In genomic region chr9:32929826-32930225, GRCm38 (mm10) we compare ENCODE assay signal across 23 mouse cellular contexts.
DNase-seq lines count a peak whose midpoint lies in the region; ATAC-seq and TF ChIP-seq lines count a peak whose summit lies in the region.
"Had no signal": no experiment of that assay in that cellular context is flagged by ENCODE, and none has a peak within 500 bp of the region (broad histone marks: within the 10 kb centered on the region; RNA-seq: fewer than 3 reads in every experiment).

No protein-coding gene starts in this region.

- peak; percentile 52 for DNase-seq in CD4-positive, CD25-positive, alpha-beta regulatory T cell, adult 2 months (ENCODE audit: low read depth, low spot score)
- no peak for DNase-seq in thymus, adult 2 months
- no peak for DNase-seq in thymus, postnatal 36 days
- DNase-seq: adrenal gland, adult 8-10 months; adrenal gland, postnatal 14 days; adrenal gland, postnatal 36 days; B cell, adult 2 months; cerebellum, adult 11-12 months; cerebellum, adult 2 months; cerebellum, adult 9-10 months; cerebellum, postnatal 10 days; cerebellum, postnatal 25 days; forebrain, postnatal 0 days had no signal

- no peak overlapping the region for H3K9ac ChIP-seq in intestine, embryonic 16.5 days (ENCODE audit: low read depth, low read length)
- H3K9ac ChIP-seq: embryonic facial prominence, embryonic 12.5 days; forebrain, embryonic 13.5 days; forebrain, embryonic 15.5 days; forebrain, postnatal 0 days had no signal

- TF ChIP-seq CTCF in thymus, adult 2 months (IDR thresholded peaks at IDR 0.05; ENCODE audit: borderline replicate concordance, control insufficient read depth, extremely low read depth, insufficient read depth, low read length, poor library complexity), result no peak

- TF ChIP-seq POLR2A in thymus, adult 2 months (IDR thresholded peaks at IDR 0.05; ENCODE audit: control insufficient read depth, extremely low read depth, insufficient read depth, low read length, poor library complexity), result no peak

- no peak overlapping the region for H3K4me2 ChIP-seq in intestine, embryonic 16.5 days (ENCODE audit: low read depth, low read length)
- H3K4me2 ChIP-seq: embryonic facial prominence, embryonic 12.5 days; forebrain, embryonic 13.5 days; forebrain, embryonic 15.5 days had no signal

- no peak for ATAC-seq in CD4-positive, CD25-positive, alpha-beta regulatory T cell, adult 4 months
- no peak for ATAC-seq in intestine, embryonic 16.5 days
- ATAC-seq: activated CD4-positive, CD25-positive, alpha-beta regulatory T cell, adult 4 months; forebrain, embryonic 13.5 days; forebrain, embryonic 15.5 days; forebrain, postnatal 0 days; Patski had no signal

- H3K27ac ChIP-seq in thymus, adult 2 months (ENCODE audit: control insufficient read depth, insufficient read depth, low read length), result peak overlapping the region; percentile 93; the same call in 1 of the 2 replicates
- no peak overlapping the region for H3K27ac ChIP-seq in intestine, embryonic 16.5 days (ENCODE audit: low read length)
- H3K27ac ChIP-seq: embryonic facial prominence, embryonic 10.5 days; embryonic facial prominence, embryonic 12.5 days; forebrain, embryonic 13.5 days; forebrain, embryonic 15.5 days had no signal

- WGBS in thymus, adult 2 months, result 91% methylated on average over 3 of the region's 3 CpGs
- WGBS in intestine, embryonic 16.5 days, result 97% methylated on average over 3 of the region's 3 CpGs

- H3K9me3 ChIP-seq in intestine, embryonic 16.5 days (ENCODE audit: control insufficient read depth, low read length), result no peaks in the 10 kb centered on the region
- H3K9me3 ChIP-seq: embryonic facial prominence, embryonic 10.5 days; embryonic facial prominence, embryonic 12.5 days; forebrain, embryonic 13.5 days; forebrain, embryonic 15.5 days; G1E had no signal

- H3K4me1 ChIP-seq in thymus, adult 2 months (replicated peaks; ENCODE audit: control insufficient read depth, insufficient read depth, low read length), result peaks cover 42% of the 10 kb centered on the region
- H3K4me1 ChIP-seq in intestine, embryonic 16.5 days (ENCODE audit: control insufficient read depth, insufficient read depth, low read length), result no peaks in the 10 kb centered on the region
- H3K4me1 ChIP-seq: forebrain, embryonic 13.5 days; forebrain, embryonic 15.5 days had no signal

- no peaks in the 10 kb centered on the region for H3K36me3 ChIP-seq in thymus, adult 2 months (ENCODE audit: control insufficient read depth, insufficient read depth, low read length)
- no peaks in the 10 kb centered on the region for H3K36me3 ChIP-seq in intestine, embryonic 16.5 days (ENCODE audit: control insufficient read depth, insufficient read depth, low read length)
- H3K36me3 ChIP-seq: embryonic facial prominence, embryonic 10.5 days; embryonic facial prominence, embryonic 12.5 days; forebrain, embryonic 15.5 days; G1E had no signal

- no peaks in the 10 kb centered on the region for H3K27me3 ChIP-seq in thymus, adult 2 months (ENCODE audit: control insufficient read depth, insufficient read depth, low read length)
- H3K27me3 ChIP-seq in intestine, embryonic 16.5 days (replicated peaks; ENCODE audit: control insufficient read depth, insufficient read depth, low read length), result no peaks in the 10 kb centered on the region
- H3K27me3 ChIP-seq: CH12.LX; embryonic facial prominence, embryonic 12.5 days; forebrain, embryonic 13.5 days; forebrain, embryonic 15.5 days had no signal

- no peak overlapping the region for H3K4me3 ChIP-seq in thymus, adult 2 months (ENCODE audit: control insufficient read depth, insufficient read depth, low read length)
- no peak overlapping the region for H3K4me3 ChIP-seq in intestine, embryonic 16.5 days (ENCODE audit: low read length)
- H3K4me3 ChIP-seq: embryonic facial prominence, embryonic 10.5 days; embryonic facial prominence, embryonic 12.5 days; forebrain, embryonic 13.5 days; forebrain, embryonic 15.5 days had no signal
